Mouse (Mus musculus) ovary, postnatal 10 days (tissue): ENCODE results near the gene Ipo11.

Experiments
- DNase-seq: peaks from one replicate; pipeline ENCODE4 v3.0.0; 2022; ENCODE audit warnings: low spot score

Ipo11 gene

GRCm38 (mm10) chr13:106904637-106905036 lies 32.1 kb downstream of the Ipo11 start:
- no peak for DNase-seq

GRCm38 (mm10) chr13:106894284-106894683 lies 42.5 kb downstream of the Ipo11 start:
- DNase-seq, result no peak

DNA sequence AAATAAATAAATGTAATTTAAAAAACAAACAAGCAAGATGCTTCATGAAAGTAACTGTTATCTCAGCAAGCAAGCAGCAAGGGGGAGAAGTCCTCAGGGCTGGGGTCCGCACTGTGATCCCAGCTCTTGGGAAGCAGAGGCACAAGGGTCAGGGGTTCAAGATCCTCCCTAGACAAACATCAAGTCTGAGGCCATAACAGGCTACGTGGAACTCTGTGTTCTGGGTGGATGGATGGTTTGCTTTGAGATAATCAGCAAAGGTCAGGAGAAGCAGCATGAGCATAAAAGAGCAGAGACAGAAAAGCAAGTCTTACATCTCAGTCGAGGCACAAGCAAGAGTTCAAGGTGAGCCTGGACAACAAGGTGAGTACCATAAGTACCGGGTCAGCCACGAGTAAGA lies 43.1 kb downstream of the Ipo11 start:
- no peak for DNase-seq

DNA sequence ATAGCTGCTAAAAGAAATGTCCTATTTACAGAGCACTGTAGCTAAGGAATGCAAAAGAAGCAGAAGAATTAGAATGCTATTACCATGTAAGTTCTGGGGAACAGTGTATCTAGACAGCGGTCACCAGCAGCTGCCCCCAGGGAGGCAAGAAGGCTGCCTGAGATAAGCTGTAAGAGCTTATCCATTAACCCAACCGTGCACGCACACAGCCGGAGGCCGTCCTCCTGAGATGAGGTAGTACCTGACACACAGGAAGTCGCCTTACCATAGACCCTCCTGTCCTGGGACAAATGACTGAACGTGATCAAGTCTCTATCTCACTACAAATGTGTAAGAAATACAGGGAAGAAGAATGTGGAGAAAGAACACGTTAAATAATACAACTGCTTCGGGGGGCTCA lies 43.6 kb downstream of the Ipo11 start:
- DNase-seq, result no peak

DNA sequence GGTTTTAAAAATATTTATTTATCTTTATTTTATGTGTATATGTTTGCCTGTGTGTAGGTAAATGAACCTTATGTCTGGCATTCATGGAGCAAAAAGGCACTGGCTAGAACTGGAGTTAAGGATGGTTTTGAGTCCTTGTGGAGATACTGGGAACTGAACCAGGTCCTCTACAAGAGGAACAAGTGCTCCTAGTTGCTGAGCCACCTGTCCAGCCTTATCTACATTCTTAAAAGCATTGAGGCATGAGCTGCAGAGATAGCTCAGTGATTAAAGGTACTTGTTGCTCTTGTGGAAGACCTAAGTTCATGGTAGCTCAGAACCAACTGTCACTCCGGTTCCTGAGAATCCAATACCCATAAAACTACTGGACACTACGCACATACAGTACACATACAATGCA lies 49.4 kb downstream of the Ipo11 start:
- DNase-seq, result no peak

DNA sequence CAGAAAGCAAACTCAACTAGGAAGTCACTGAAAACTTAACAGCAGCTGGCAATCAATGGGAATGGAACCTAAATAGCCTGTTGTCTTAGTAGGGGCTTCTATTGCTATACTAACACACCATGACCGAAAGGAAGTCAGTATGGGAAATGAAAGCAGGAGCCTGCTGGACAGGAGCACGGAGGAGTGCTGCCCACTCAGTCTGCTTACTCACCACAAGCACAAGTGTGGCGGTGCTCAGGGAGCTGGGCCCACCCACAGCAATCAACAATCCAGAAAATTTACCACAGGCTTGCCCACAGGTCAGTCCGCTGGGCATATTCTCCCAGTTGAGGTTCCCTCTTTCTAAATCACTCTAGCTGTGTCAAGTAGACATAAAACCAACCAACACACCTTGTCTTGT lies 52.5 kb downstream of the Ipo11 start:
- no peak for DNase-seq

DNA sequence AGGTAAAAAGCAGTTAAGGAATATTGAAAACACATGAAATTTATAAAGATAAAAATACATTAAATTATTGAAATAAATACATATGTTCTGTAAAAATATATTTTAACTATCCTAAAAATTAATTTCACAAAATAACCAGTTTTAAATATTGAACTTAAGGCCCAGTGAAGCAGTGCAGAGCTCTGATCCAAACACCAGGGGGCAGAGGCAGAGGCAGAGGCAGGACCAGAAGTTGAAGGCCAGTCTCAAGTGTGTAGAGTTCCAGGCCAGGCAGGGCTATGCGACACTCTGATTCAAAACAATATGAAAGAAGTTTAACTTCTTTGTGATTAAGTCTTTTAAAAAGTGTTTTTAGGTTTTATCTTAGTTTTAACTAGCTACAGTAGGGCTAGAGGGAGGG lies 60.5 kb downstream of the Ipo11 start:
- DNase-seq, result no peak

- no peak for DNase-seq
Observed at GRCm38 (mm10) chr13:106865547-106865946, 71.2 kb downstream of the Ipo11 start.

- no peak for DNase-seq
Observed at GRCm38 (mm10) chr13:106858779-106859178, 78.0 kb downstream of the Ipo11 start.

DNA sequence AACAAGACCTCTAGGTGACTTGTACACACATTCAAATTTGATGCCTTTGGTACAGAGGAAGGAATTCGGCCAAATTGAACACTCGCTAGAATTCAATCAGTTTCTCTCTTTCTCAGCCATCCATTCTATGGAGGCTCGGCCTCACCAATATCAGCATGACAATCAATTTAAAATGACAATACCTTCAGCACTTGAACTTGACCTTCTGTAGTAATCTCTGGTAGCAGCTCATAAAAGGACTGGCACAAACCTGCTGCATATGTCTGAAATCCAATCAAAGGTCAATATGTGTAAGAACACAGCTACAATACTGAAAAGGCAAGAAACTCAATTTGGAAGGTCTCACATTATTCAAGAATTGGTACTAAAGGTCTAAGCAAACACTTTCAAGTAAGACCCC lies 80.2 kb downstream of the Ipo11 start:
- no peak for DNase-seq

GRCm38 (mm10) chr13:106847534-106847933 lies 89.2 kb downstream of the Ipo11 start:
- DNase-seq, result no peak

DNA sequence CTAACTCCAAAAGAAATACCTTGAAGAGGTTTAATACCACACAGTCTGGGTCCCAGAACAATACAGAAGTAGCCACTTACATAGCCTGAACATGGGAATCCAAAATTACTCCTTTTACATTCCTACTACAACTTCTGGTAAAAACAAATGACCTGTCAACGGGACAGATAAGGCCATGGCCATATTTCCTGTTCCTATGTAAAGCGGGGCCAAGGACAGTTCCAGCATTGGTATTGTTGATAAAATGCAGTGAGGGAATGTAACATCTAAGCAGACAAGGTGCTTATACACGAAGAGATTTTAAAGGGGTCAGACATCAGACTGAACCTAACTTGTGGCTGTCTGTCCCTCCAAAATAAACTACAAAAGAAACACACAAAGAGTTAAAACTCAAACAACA lies 91.8 kb downstream of the Ipo11 start:
- DNase-seq, result no peak

- DNase-seq, result no peak
Observed at GRCm38 (mm10) chr13:106842542-106842941, 94.2 kb downstream of the Ipo11 start.

DNA sequence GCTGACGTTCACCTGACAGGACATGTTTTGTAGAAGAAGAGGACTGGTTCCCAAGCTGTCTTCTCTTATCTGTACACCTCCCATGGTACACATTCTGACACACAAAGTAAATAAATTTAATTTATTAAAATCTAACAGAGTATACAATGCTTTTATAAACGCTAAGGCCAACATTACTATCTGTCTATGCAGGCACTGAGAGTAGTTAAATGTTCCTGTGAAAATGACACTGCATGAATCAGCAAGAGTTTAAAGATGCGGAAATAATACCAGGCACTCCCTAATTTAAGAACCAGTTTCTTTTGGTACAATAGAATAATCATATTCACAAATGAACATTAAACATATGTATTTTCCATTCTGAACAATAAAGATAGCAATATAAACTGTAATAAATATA lies 98.0 kb downstream of the Ipo11 start:
- DNase-seq, result no peak

GRCm38 (mm10) chr13:106836527-106836879 lies 100.3 kb downstream of the Ipo11 start:
- DNase-seq, result no peak

- no peak for DNase-seq
Observed at GRCm38 (mm10) chr13:106835844-106836526, 100.8 kb downstream of the Ipo11 start.

GRCm38 (mm10) chr13:106830029-106830428 lies 106.7 kb downstream of the Ipo11 start:
- DNase-seq, result no peak

GRCm38 (mm10) chr13:106829327-106829997 lies 107.3 kb downstream of the Ipo11 start:
- no peak for DNase-seq

DNA sequence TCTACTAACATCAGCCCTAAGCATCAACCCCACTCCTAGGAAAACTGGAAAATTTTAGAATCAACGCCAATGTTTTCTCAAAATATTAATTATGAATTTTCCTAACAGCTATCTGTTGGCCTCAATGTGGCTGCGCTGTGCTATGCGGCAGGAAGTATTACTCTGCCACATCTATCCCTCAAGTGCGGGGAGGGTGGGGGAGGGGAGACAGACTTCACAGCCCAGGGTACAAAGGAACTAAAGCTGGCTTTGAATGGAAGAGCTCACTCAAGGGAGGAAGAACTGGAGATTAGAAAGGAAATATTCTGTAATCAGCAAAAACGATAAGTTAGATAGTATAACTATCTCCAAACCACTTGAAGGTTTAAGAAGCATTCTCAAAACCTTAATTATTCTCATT lies 111.1 kb downstream of the Ipo11 start:
- DNase-seq, result no peak

DNA sequence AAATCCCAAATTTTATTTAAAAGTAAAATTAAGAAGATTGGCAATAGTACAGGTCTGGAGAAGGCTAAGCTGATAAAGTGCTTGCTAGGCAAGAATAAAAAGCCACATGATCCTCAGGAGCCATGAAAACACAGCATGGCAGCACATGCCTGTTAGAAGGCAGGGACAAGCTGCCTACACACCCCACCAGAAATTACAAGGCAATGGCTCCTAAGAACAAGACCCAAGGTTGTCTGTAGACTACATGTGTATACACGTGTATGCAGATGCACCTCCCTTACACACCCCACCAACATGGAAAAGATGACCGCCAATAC lies 112.9 kb downstream of the Ipo11 start:
- no peak for DNase-seq

DNA sequence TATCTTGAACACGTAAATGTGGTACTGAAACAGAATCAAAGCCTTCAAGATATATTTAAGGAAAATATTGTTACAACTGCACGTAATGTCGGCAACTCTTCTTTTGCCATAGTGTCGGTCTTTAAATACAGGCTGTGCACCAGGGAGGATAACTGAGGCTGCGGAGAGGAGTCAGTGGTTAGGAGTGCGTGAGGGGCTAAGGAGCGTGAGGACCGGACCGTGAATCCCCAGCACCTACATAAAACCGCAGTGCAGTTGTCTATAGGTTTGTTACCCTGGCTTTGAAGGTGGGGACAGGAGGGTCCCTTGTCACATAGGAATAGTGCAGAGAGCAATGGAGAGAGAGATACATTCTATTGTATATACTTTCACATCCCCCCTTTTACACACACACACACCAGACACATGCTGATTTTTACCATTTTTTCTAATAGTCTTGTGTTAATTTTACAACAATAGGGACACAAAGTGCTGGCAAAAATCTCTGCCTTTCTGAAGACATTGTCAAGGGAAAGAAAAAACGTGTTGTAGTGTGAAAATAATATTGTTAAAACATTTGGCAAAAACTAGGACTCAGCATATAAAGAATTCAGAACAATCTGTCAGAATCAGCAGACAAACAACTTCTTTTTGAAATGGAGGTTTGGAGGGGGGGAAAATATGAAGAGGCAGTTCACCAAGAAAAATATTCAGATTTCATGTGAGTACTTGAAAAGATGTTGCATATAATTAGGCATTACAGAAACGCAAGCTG lies 113.5 kb downstream of the Ipo11 start:
- no peak for DNase-seq

GRCm38 (mm10) chr13:106820149-106820548 lies 116.6 kb downstream of the Ipo11 start:
- no peak for DNase-seq

DNA sequence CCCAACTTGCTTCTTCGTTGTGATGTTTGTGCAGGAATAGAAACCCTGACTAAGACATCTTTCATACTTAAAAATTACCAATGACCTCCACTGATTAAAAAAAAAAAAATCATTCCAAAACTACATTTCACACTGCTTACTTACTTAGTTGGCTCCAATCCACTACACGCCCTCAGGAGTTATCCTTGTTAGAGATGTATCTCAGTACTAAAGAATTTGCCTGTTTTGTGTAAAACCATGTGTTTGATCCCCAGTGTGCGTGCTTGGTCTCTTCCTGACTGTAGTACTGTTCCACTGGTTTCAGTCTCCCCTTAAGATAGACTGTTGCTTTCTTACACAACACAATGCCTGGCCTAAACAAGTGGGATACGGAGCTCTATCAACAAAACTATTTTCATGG lies 117.0 kb downstream of the Ipo11 start:
- DNase-seq, result no peak

DNA sequence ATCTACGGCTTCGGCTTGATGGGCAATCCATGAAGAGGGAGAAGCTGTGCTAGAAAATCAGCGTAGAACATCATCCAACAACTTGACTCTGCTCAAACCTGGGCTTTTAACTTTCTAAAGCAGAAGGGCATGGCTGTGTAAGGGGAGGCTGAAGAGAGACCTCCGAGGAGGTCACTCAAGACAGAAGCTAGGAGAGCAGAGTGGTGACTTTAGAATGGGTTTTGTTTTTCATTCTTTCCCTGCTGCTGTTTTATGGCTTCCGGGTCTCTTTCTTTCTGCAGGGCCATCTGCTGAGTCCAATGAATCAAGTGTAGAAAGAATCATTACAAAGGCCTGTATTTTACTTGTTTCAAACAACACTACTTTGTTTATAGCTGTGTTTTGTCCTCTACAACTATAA lies 119.7 kb downstream of the Ipo11 start:
- no peak for DNase-seq
